In the genomic region with DNA sequence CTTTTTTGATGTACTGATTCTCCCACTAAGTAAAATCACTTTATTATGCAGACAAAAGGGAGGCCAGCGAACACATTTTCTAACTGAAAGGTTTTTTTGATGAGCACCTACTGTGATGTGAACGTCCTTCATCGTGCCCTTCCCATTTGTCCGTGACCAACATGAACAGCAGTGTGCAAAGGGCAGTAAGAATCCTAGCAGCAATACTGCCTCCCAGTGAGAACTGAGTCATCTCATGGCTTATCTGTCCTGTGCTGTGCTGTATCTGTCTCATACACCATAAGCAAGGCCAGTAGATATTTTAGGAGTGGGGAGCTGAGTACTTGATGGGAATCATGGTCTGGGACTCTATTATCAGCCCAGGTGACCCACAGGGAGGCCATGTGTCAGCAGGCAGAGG, we compare ENCODE assay signal across 27 mouse cellular contexts. TPM values are rescaled to one million over a fixed set of nuclear protein-coding genes. Genes with fewer than 3 reads are reported as not detected.
DNase-seq lines count a peak whose midpoint lies in the region; ATAC-seq and TF ChIP-seq lines count a peak whose summit lies in the region.
"Had no signal": no experiment of that assay in that cellular context is flagged by ENCODE, and none has a peak within 500 bp of the region (broad histone marks: within the 10 kb centered on the region; RNA-seq: fewer than 3 reads in every experiment).

No protein-coding gene starts in this region.

- no peak for TF ChIP-seq POLR2A in MEL (IDR thresholded peaks at IDR 0.05; ENCODE audit: control insufficient read depth in 1 of 2, insufficient read depth in 1 of 2, low read depth in 1 of 2, low read length in 2 of 2, poor library complexity in 1 of 2)

- TF ChIP-seq CTCF in midbrain, postnatal 0 days (IDR thresholded peaks at IDR 0.05): no peak
- no peak for TF ChIP-seq CTCF in MEL (IDR thresholded peaks at IDR 0.05 in 2 of 3, conservative IDR thresholded peaks at IDR 0.05 in 1 of 3; ENCODE audit: control insufficient read depth in 1 of 3, insufficient read depth in 1 of 3, low read depth in 2 of 3, low read length in 3 of 3, poor library complexity in 1 of 3, severe bottlenecking in 1 of 3)

- H3K79me2 ChIP-seq in MEL (ENCODE audit: control insufficient read depth, insufficient read depth, low read length, poor library complexity): no peaks in the 10 kb centered on the region

- H3K4me2 ChIP-seq in midbrain, embryonic 16.5 days (ENCODE audit: low read length): no peak overlapping the region
- no peak overlapping the region for H3K4me2 ChIP-seq in midbrain, postnatal 0 days (ENCODE audit: low read depth, low read length, poor library complexity, severe bottlenecking)
- H3K4me2 ChIP-seq: embryonic facial prominence, embryonic 13.5 days; embryonic facial prominence, embryonic 15.5 days; forebrain, embryonic 12.5 days had no signal

- DNase-seq in adrenal gland, adult 2 months: peak; percentile 52
- DNase-seq in adrenal gland, postnatal 25 days: no peak
- DNase-seq in adrenal gland, postnatal 14 days: peak; percentile 21
- DNase-seq in adrenal gland, adult 18-20 months (ENCODE audit: low spot score in 2 of 2): no peak
- no peak for DNase-seq in midbrain, postnatal 0 days (ENCODE audit: low spot score)
- DNase-seq in MEL (ENCODE audit: low read depth, low spot score): no peak
- DNase-seq in urinary bladder, postnatal 4 days (ENCODE audit: low spot score in 2 of 2): no peak
- DNase-seq: B cell, adult 2 months; cerebellum, adult 11-12 months; cerebellum, adult 2 months; cerebellum, adult 9-10 months; cerebellum, postnatal 10 days; cerebellum, postnatal 25 days had no signal

- peak; percentile 25; the same call in 1 of the 2 replicates for ATAC-seq in midbrain, embryonic 16.5 days
- ATAC-seq in midbrain, postnatal 0 days (ENCODE audit: low FRiP score): no peak
- ATAC-seq: CD4-positive, CD25-positive, alpha-beta regulatory T cell, adult 4 months; forebrain, embryonic 14.5 days; forebrain, embryonic 16.5 days had no signal

- TF ChIP-seq EP300 in MEL (IDR thresholded peaks at IDR 0.05; ENCODE audit: low read depth in 1 of 2, low read length in 2 of 2): no peak

- no peaks in the 10 kb centered on the region for H3K27me3 ChIP-seq in midbrain, embryonic 16.5 days (ENCODE audit: control insufficient read depth, insufficient read depth, low read depth, low read length)
- no peaks in the 10 kb centered on the region for H3K27me3 ChIP-seq in midbrain, postnatal 0 days (ENCODE audit: insufficient read depth, low read length)
- H3K27me3 ChIP-seq in MEL (ENCODE audit: control insufficient read depth in 1 of 2, insufficient read depth in 2 of 2, low read length in 2 of 2): no peaks in the 10 kb centered on the region
- H3K27me3 ChIP-seq: CH12.LX; embryonic facial prominence, embryonic 13.5 days; embryonic facial prominence, embryonic 15.5 days; forebrain, embryonic 12.5 days had no signal

- H3K4me1 ChIP-seq in midbrain, embryonic 16.5 days (ENCODE audit: control insufficient read depth, insufficient read depth, low read length): no peaks in the 10 kb centered on the region
- no peaks in the 10 kb centered on the region for H3K4me1 ChIP-seq in midbrain, postnatal 0 days (ENCODE audit: insufficient read depth, low read length)
- no peaks in the 10 kb centered on the region; a peak in 1 of 4 replicates for H3K4me1 ChIP-seq in MEL (ENCODE audit: control insufficient read depth in 1 of 2, insufficient read depth in 2 of 2, low read length in 2 of 2)
- H3K4me1 ChIP-seq: embryonic facial prominence, embryonic 15.5 days; forebrain, embryonic 10.5 days; forebrain, embryonic 12.5 days had no signal

- H3K27ac ChIP-seq in midbrain, embryonic 16.5 days (ENCODE audit: low read length): no peak overlapping the region
- no peak overlapping the region for H3K27ac ChIP-seq in midbrain, postnatal 0 days (ENCODE audit: low read depth, low read length)
- no peak overlapping the region for H3K27ac ChIP-seq in MEL (ENCODE audit: control insufficient read depth, low read depth, low read length)
- H3K27ac ChIP-seq: embryonic facial prominence, embryonic 13.5 days; embryonic facial prominence, embryonic 15.5 days; forebrain, embryonic 10.5 days; forebrain, embryonic 12.5 days had no signal

- WGBS in midbrain, embryonic 16.5 days: 81% methylated on average over 4 of the region's 4 CpGs
- WGBS in midbrain, postnatal 0 days: 67% methylated on average over 4 of the region's 4 CpGs

- TF ChIP-seq RAD21 in MEL (IDR thresholded peaks at IDR 0.05; ENCODE audit: low read depth, low read length): no peak

- H3K4me3 ChIP-seq in midbrain, embryonic 16.5 days (ENCODE audit: low read depth, low read length): no peak overlapping the region
- H3K4me3 ChIP-seq in midbrain, postnatal 0 days (ENCODE audit: low read depth, low read length): no peak overlapping the region
- H3K4me3 ChIP-seq in MEL (ENCODE audit: control insufficient read depth in 1 of 2, insufficient read depth in 1 of 2, low read depth in 2 of 2, low read length in 2 of 2): no peak overlapping the region
- H3K4me3 ChIP-seq: embryonic facial prominence, embryonic 13.5 days; embryonic facial prominence, embryonic 15.5 days; erythroblast, embryonic 14.5 days; forebrain, embryonic 10.5 days; forebrain, embryonic 12.5 days had no signal

- H3K36me3 ChIP-seq in midbrain, embryonic 16.5 days (ENCODE audit: control insufficient read depth, insufficient read depth, low read length): peaks cover 14% of the 10 kb centered on the region
- H3K36me3 ChIP-seq in midbrain, postnatal 0 days (ENCODE audit: insufficient read depth, low read length): peaks cover 18% of the 10 kb centered on the region
- H3K36me3 ChIP-seq in MEL (ENCODE audit: control insufficient read depth in 1 of 2, insufficient read depth in 2 of 2, low read length in 2 of 2): peaks cover 2 to 8% of the 10 kb centered on the region in 2 experiments; a peak in 3 of 4 replicates

- no peaks in the 10 kb centered on the region for H3K9me3 ChIP-seq in midbrain, embryonic 16.5 days (replicated peaks; ENCODE audit: control insufficient read depth, low read length, poor library complexity, severe bottlenecking)
- H3K9me3 ChIP-seq in midbrain, postnatal 0 days (ENCODE audit: low read length): no peaks in the 10 kb centered on the region
- no peaks in the 10 kb centered on the region for H3K9me3 ChIP-seq in MEL (replicated peaks; ENCODE audit: insufficient read depth, low read length)
- H3K9me3 ChIP-seq: embryonic facial prominence, embryonic 13.5 days; embryonic facial prominence, embryonic 15.5 days; forebrain, embryonic 10.5 days; forebrain, embryonic 12.5 days; G1E had no signal

- no peak overlapping the region for H3K9ac ChIP-seq in midbrain, embryonic 16.5 days (ENCODE audit: low read depth, low read length)
- H3K9ac ChIP-seq in midbrain, postnatal 0 days (replicated peaks; ENCODE audit: low read length, poor library complexity, severe bottlenecking): no peak overlapping the region
- H3K9ac ChIP-seq in MEL (ENCODE audit: control insufficient read depth, low read depth, low read length, poor library complexity, severe bottlenecking): no peak overlapping the region
- H3K9ac ChIP-seq: embryonic facial prominence, embryonic 13.5 days; embryonic facial prominence, embryonic 15.5 days; forebrain, embryonic 12.5 days had no signal

TF ChIP-seq in MEL, 35 proteins besides CTCF, POLR2A, EP300 and RAD21:
- TF ChIP-seq UBTF (IDR thresholded peaks at IDR 0.05; ENCODE audit: borderline replicate concordance, insufficient read depth, low read depth, low read length) (no peak), GATA1 (IDR thresholded peaks at IDR 0.05; ENCODE audit: low read depth, low read length) (0 out of 2 replicates have a peak, but pooled peaks have one; percentile 9)

RNA-seq across cellular contexts. Expression of a gene that starts 13.5 kb away (rescaled TPM):
- 10 to 100 TPM; 40.7 to 44.0 TPM for total RNA-seq in adrenal gland, adult 2 months (2021)
- 59.4 and 65.7 TPM in 2 replicates for polyA plus RNA-seq in adrenal gland, adult 2 months (2012; rRNA removed)
- total RNA-seq in adrenal gland, postnatal 25 days (2021): 40.8 and 43.5 TPM in 2 replicates
- total RNA-seq in adrenal gland, postnatal 14 days (2021): 27.0 and 32.0 TPM in 2 replicates
- total RNA-seq in adrenal gland, adult 18-20 months (2021): 10 to 100 TPM; 34.3 to 50.9 TPM
- 56.0 and 60.7 TPM in 2 replicates for polyA plus RNA-seq in midbrain, embryonic 16.5 days (2015; fragmentation: Nextera tagmentation; extraction: Ambion mirVana)
- total RNA-seq in midbrain, postnatal 0 days (2014; rRNA removed): 50.7 and 52.5 TPM in 2 replicates
- 44.5 and 49.7 TPM in 2 replicates for polyA plus RNA-seq in midbrain, postnatal 0 days (2015; fragmentation: Nextera tagmentation; extraction: Ambion mirVana)
- total RNA-seq in MEL (2012; rRNA removed): 62.0 and 71.5 TPM in 2 replicates
- polyA plus RNA-seq in MEL (2012; ENCODE audit: insufficient read depth in 1 of 2, insufficient read length in 2 of 2, low read depth in 1 of 2, low replicate concordance in 2 of 2, missing spikeins in 1 of 2): 10 to 100 TPM in 1 of 2 experiments, not detected in 1; 85.0 TPM

RNA-seq across cellular contexts. Expression of a gene that starts 41.7 kb away (rescaled TPM):
- total RNA-seq in adrenal gland, adult 2 months (2021): 10 to 100 TPM; 13.3 to 20.2 TPM
- 0.06 TPM in 1 of 2 replicates, not detected in the other for polyA plus RNA-seq in adrenal gland, adult 2 months (2012; rRNA removed)
- total RNA-seq in adrenal gland, postnatal 25 days (2021): 9.4 and 18.8 TPM in 2 replicates
- 15.2 and 22.4 TPM in 2 replicates for total RNA-seq in adrenal gland, postnatal 14 days (2021)
- total RNA-seq in adrenal gland, adult 18-20 months (2021): 10 to 100 TPM; 17.9 to 18.4 TPM
- polyA plus RNA-seq in midbrain, embryonic 16.5 days (2015; fragmentation: Nextera tagmentation; extraction: Ambion mirVana): 2.2 and 2.3 TPM in 2 replicates
- total RNA-seq in midbrain, postnatal 0 days (2014; rRNA removed): 3.0 TPM in 1 of 2 replicates, not detected in the other
- polyA plus RNA-seq in midbrain, postnatal 0 days (2015; fragmentation: Nextera tagmentation; extraction: Ambion mirVana): 2.1 and 4.5 TPM in 2 replicates
- total RNA-seq in MEL (2012; rRNA removed): not detected in 2 replicates
- not detected for polyA plus RNA-seq in MEL (2012; ENCODE audit: insufficient read depth in 1 of 2, insufficient read length in 2 of 2, low read depth in 1 of 2, low replicate concordance in 2 of 2, missing spikeins in 1 of 2)
- total RNA-seq: CH12.LX, G1E had no signal
- polyA plus RNA-seq: cortical plate, adult 2 months; embryonic facial prominence, embryonic 11.5 days; erythroblast, embryonic 14.5 days; forebrain, embryonic 10.5 days; forebrain, embryonic 16.5 days; frontal cortex, adult 2 months; G1E had no signal

RNA-seq across cellular contexts. Expression of a gene that starts 41.8 kb away (rescaled TPM):
- 100 to 1,000 TPM; 241 to 278 TPM for total RNA-seq in adrenal gland, adult 2 months (2021)
- 430 and 1,156 TPM in 2 replicates for polyA plus RNA-seq in adrenal gland, adult 2 months (2012; rRNA removed)
- 43.2 and 174 TPM in 2 replicates for total RNA-seq in adrenal gland, postnatal 25 days (2021)
- total RNA-seq in adrenal gland, postnatal 14 days (2021): 247 and 3,461 TPM in 2 replicates
- 100 to 1,000 TPM; 175 to 264 TPM for total RNA-seq in adrenal gland, adult 18-20 months (2021)
- polyA plus RNA-seq in midbrain, embryonic 16.5 days (2015; fragmentation: Nextera tagmentation; extraction: Ambion mirVana): 23.5 and 26.7 TPM in 2 replicates
- total RNA-seq in midbrain, postnatal 0 days (2014; rRNA removed): 14.2 and 29.9 TPM in 2 replicates
- 22.5 and 22.7 TPM in 2 replicates for polyA plus RNA-seq in midbrain, postnatal 0 days (2015; fragmentation: Nextera tagmentation; extraction: Ambion mirVana)
- not detected in 2 replicates for total RNA-seq in MEL (2012; rRNA removed)
- not detected for polyA plus RNA-seq in MEL (2012; ENCODE audit: insufficient read depth in 1 of 2, insufficient read length in 2 of 2, low read depth in 1 of 2, low replicate concordance in 2 of 2, missing spikeins in 1 of 2)
- total RNA-seq: CH12.LX had no signal

Comparison
In these comparisons a context has a peak if more than half of its experiments do, and no peak if none do; other contexts are left out.
1. DNase-seq: peak in adrenal gland, adult 2 months (single experiment) and adrenal gland, postnatal 14 days (single experiment); none in adrenal gland, postnatal 25 days (single experiment), adrenal gland, adult 18-20 months (0 of 2), midbrain, postnatal 0 days (single experiment), MEL (single experiment) and urinary bladder, postnatal 4 days (0 of 2).
2. RNA of a gene that starts 41.8 kb away (total RNA-seq): 247 to 3,461 TPM in adrenal gland, postnatal 14 days, 241 to 278 TPM in adrenal gland, adult 2 months, 175 to 264 TPM in adrenal gland, adult 18-20 months, 43.2 to 174 TPM in adrenal gland, postnatal 25 days and 14.2 to 29.9 TPM in midbrain, postnatal 0 days; not detected in MEL; every median in the first group is over 10 times any median in the second.